Mouse (Mus musculus) MEL (cell line): ENCODE results near the gene Paqr6.
"Not testable (repeated sequence)": the region's sequence is repeated elsewhere in the genome, so short reads cannot be mapped to it uniquely, and the experiment has no call there.

Experiments
- CTCF ChIP-seq, 3 experiments: IDR thresholded peaks in 2 of 3; conservative IDR thresholded peaks in 1 of 3; 2 replicates each; pipeline ENCODE4 v1.5.1; 2011 to 2012; ENCODE audit warnings: low read length in 3 of 3, low read depth in 2 of 3, mild to moderate bottlenecking in 2 of 3, improper control_type of control experiment in 1 of 3, inconsistent platforms in 1 of 3, mixed read lengths in 1 of 3, moderate library complexity in 1 of 3; ENCODE audit not compliant: control insufficient read depth in 1 of 3, insufficient read depth in 1 of 3, poor library complexity in 1 of 3, severe bottlenecking in 1 of 3
- EP300 ChIP-seq, 2 experiments: IDR thresholded peaks; 2 replicates each; pipeline ENCODE4 v1.6.1; 2011; ENCODE audit warnings: improper control_type of control experiment in 2 of 2, low read length in 2 of 2, low read depth in 1 of 2, mild to moderate bottlenecking in 1 of 2
- GATA1 ChIP-seq: IDR thresholded peaks from 2 replicates; pipeline ENCODE4 v1.6.1; 2011; ENCODE audit warnings: low read depth, low read length, improper control_type of control experiment
- MAFK ChIP-seq: IDR thresholded peaks from 2 replicates; pipeline ENCODE4 v1.6.1; 2011; ENCODE audit warnings: low read depth, mild to moderate bottlenecking, low read length, improper control_type of control experiment, borderline replicate concordance
- MAX ChIP-seq: IDR thresholded peaks from 2 replicates; pipeline ENCODE4 v1.6.1; 2011; ENCODE audit warnings: low read length, improper control_type of control experiment
- MYC ChIP-seq: IDR thresholded peaks from 2 replicates; pipeline ENCODE4 v1.6.1; 2011; ENCODE audit warnings: low read depth, mild to moderate bottlenecking, low read length, improper control_type of control experiment, moderate library complexity
- NRF1 ChIP-seq: IDR thresholded peaks from 2 replicates; pipeline ENCODE4 v1.6.1; 2014; ENCODE audit warnings: low read depth, mild to moderate bottlenecking, inconsistent platforms, low read length, improper control_type of control experiment, moderate library complexity; ENCODE audit not compliant: poor library complexity, insufficient read depth, severe bottlenecking
- POLR2A ChIP-seq, 2 experiments: IDR thresholded peaks; 2 replicates each; pipeline ENCODE4 v1.6.1; 2011 to 2012; ENCODE audit warnings: low read length in 2 of 2, mild to moderate bottlenecking in 2 of 2, control low read depth in 1 of 2, improper control_type of control experiment in 1 of 2, low read depth in 1 of 2, moderate library complexity in 1 of 2; ENCODE audit not compliant: control insufficient read depth in 1 of 2, insufficient read depth in 1 of 2, poor library complexity in 1 of 2
- RCOR1 ChIP-seq: IDR thresholded peaks from 2 replicates; pipeline ENCODE4 v1.6.1; 2012; ENCODE audit warnings: low read depth, mild to moderate bottlenecking, inconsistent platforms, low read length, improper control_type of control experiment
- SIN3A ChIP-seq: IDR thresholded peaks from 2 replicates; pipeline ENCODE4 v1.6.1; 2012; ENCODE audit warnings: low read length, improper control_type of control experiment, inconsistent platforms
- UBTF ChIP-seq: IDR thresholded peaks from 2 replicates; pipeline ENCODE4 v1.6.1; 2012; ENCODE audit warnings: low read depth, mild to moderate bottlenecking, inconsistent platforms, low read length, improper control_type of control experiment, moderate library complexity, borderline replicate concordance; ENCODE audit not compliant: insufficient read depth
- USF1 ChIP-seq: IDR thresholded peaks from 2 replicates; pipeline ENCODE4 v1.6.1; 2014; ENCODE audit warnings: low read depth, mild to moderate bottlenecking, inconsistent platforms, low read length, improper control_type of control experiment, moderate library complexity
- ZKSCAN1 ChIP-seq: IDR thresholded peaks from 2 replicates; pipeline ENCODE4 v1.6.1; 2012; ENCODE audit warnings: low read depth, mild to moderate bottlenecking, inconsistent platforms, low read length, improper control_type of control experiment, moderate library complexity

DNA sequence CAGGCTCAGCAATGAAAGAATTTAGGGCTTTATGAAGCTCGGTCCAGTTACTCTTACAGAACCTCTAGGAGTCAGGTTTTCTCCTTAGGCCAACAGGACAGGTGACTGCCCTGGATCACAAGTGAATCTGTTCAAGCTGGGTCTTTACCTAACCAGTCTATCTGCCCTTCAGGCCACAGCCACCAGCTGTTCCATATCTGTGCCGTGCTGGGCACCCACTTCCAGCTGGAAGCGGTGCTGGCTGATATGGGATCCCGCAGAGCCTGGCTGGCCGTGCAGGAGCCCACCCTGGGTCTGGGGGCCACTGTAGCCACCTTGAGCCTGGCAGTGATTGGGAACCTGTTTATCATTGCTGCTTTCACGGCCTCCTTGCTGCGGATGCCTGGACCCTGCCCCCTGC, 3.1 kb downstream of the Paqr6 start:
- not testable (repeated sequence) for TF ChIP-seq POLR2A (IDR thresholded peaks at IDR 0.05; ENCODE audit: control insufficient read depth in 1 of 2, insufficient read depth in 1 of 2, low read depth in 1 of 2, low read length in 2 of 2, poor library complexity in 1 of 2); MAX; RCOR1; GATA1; SIN3A; EP300 (IDR thresholded peaks at IDR 0.05; ENCODE audit: low read depth in 1 of 2, low read length in 2 of 2); ZKSCAN1; CTCF (IDR thresholded peaks at IDR 0.05 in 2 of 3, conservative IDR thresholded peaks at IDR 0.05 in 1 of 3; ENCODE audit: control insufficient read depth in 1 of 3, insufficient read depth in 1 of 3, low read depth in 2 of 3, low read length in 3 of 3, poor library complexity in 1 of 3, severe bottlenecking in 1 of 3); NRF1; MAFK; USF1; UBTF; MYC
